Mouse (Mus musculus) adrenal gland (tissue): Measurements from ENCODE around the gene Atad3a.
"Not testable (repeated sequence)": the region's sequence is repeated elsewhere in the genome, so short reads cannot be mapped to it uniquely, and the experiment has no call there.

Experiments
- intact Hi-C: fragments of 180-260 bp; cut with DNase I; formaldehyde crosslinking; loops from one replicate; pipeline ENCODE4 v1.15.1; 2025

The Atad3a gene

GRCm38 (mm10) chr4:155775855-155776254 is 15.0 kb upstream of the Atad3a start:
- intact Hi-C loops: no loop called here

- intact Hi-C loops: no loop called here
Measured at GRCm38 (mm10) chr4:155774971-155775740, 14.3 kb upstream of the Atad3a start.

- intact Hi-C loops: no loop called here
Measured at GRCm38 (mm10) chr4:155774280-155774754, 13.4 kb upstream of the Atad3a start, which contains the start of gene Vwa1. TSS of gene Vwa1 (minus strand) at chr4:155774698.

- intact Hi-C loops: no loop called here
Measured at GRCm38 (mm10) chr4:155773335-155774078, 12.6 kb upstream of the Atad3a start.

GRCm38 (mm10) chr4:155772786-155773185 is 11.9 kb upstream of the Atad3a start:
- intact Hi-C loops: no loop called here

- intact Hi-C loops: no loop called here
Measured at GRCm38 (mm10) chr4:155771706-155772105, 10.8 kb upstream of the Atad3a start.

- intact Hi-C loops: no loop called here
Measured at GRCm38 (mm10) chr4:155770626-155771025, 9.7 kb upstream of the Atad3a start.

GRCm38 (mm10) chr4:155769880-155770512 is 9.1 kb upstream of the Atad3a start:
- intact Hi-C loops: loop anchor here (2.0 kb wide), 1 partner anchor 49 kb away; no protein-coding TSS in a partner anchor

- intact Hi-C loops: loop anchor here (2.0 kb wide), 1 partner anchor 49 kb away; no protein-coding TSS in a partner anchor
Measured at GRCm38 (mm10) chr4:155769496-155769879, 8.6 kb upstream of the Atad3a start.

GRCm38 (mm10) chr4:155762357-155762756 is 1.5 kb upstream of the Atad3a start:
- intact Hi-C loops: no loop called here

- intact Hi-C loops: no loop called here
Measured at GRCm38 (mm10) chr4:155761356-155762099, 635 bp upstream of the Atad3a start.

- intact Hi-C loops: no loop called here
Measured at GRCm38 (mm10) chr4:155759862-155760612, 856 bp downstream of the Atad3a start.

GRCm38 (mm10) chr4:155757011-155757410 is 3.9 kb downstream of the Atad3a start:
- intact Hi-C loops: no loop called here

- intact Hi-C loops: no loop called here
Measured at GRCm38 (mm10) chr4:155746575-155747490, 14.1 kb downstream of the Atad3a start.

- intact Hi-C loops: no loop called here
Measured at GRCm38 (mm10) chr4:155746036-155746548, 14.8 kb downstream of the Atad3a start.

- intact Hi-C loops: no loop called here
Measured at GRCm38 (mm10) chr4:155745136-155745535, 15.8 kb downstream of the Atad3a start.

GRCm38 (mm10) chr4:155744474-155744873 is 16.4 kb downstream of the Atad3a start:
- intact Hi-C loops: no loop called here

- intact Hi-C loops: no loop called here
Measured at GRCm38 (mm10) chr4:155742684-155743083, 18.2 kb downstream of the Atad3a start.

GRCm38 (mm10) chr4:155740681-155741080 is 20.2 kb downstream of the Atad3a start:
- intact Hi-C loops: not testable (repeated sequence)
